In genomic region chr10:99524273-99525212, GRCm38 (mm10) we compare ENCODE assay signal across 8 mouse cellular contexts.
A peak's percentile ranks its signal among the peaks of the same experiment; 100 is the strongest.
DNase-seq lines count a peak whose midpoint lies in the region; ATAC-seq and TF ChIP-seq lines count a peak whose summit lies in the region.

No protein-coding gene starts in this region.

- peak; percentile 70; the same call in 1 of the 2 replicates for ATAC-seq in lung, embryonic 15.5 days (ENCODE audit: borderline replicate concordance, extremely low read depth, low FRiP score, low TSS enrichment)
- 0 out of 2 replicates have a peak, but pooled peaks have one; percentile 36 for ATAC-seq in intestine, embryonic 16.5 days
- no peak for ATAC-seq in liver, postnatal 0 days

- peak overlapping the region; percentile 8; the same call in 1 of the 2 replicates for H3K4me3 ChIP-seq in lung, embryonic 15.5 days
- H3K4me3 ChIP-seq in intestine, embryonic 16.5 days (ENCODE audit: low read length) = no peak overlapping the region
- no peak overlapping the region for H3K4me3 ChIP-seq in liver, postnatal 0 days (ENCODE audit: low read depth, low read length)

- no peaks in the 10 kb centered on the region for H3K27me3 ChIP-seq in lung, embryonic 15.5 days
- H3K27me3 ChIP-seq in intestine, embryonic 16.5 days (replicated peaks; ENCODE audit: control insufficient read depth, insufficient read depth, low read length) = no peaks in the 10 kb centered on the region
- no peaks in the 10 kb centered on the region for H3K27me3 ChIP-seq in liver, postnatal 0 days (ENCODE audit: insufficient read depth, low read length)

- no peak for TF ChIP-seq EP300 in liver, postnatal 0 days (IDR thresholded peaks at IDR 0.05; ENCODE audit: low read depth)

- DNase-seq in lung, adult 18-20 months = no peak
- DNase-seq in heart, adult 18-20 months = peak; percentile 38 to 45
- no peak for DNase-seq in liver, postnatal 0 days
- peak; percentile 28 for DNase-seq in right cerebral cortex, postnatal 14 days
- no peak for DNase-seq in thymus, adult 18-20 months
- DNase-seq in spleen, postnatal 14 days (ENCODE audit: low spot score in 2 of 2) = no peak

- H3K36me3 ChIP-seq in lung, embryonic 15.5 days = no peaks in the 10 kb centered on the region
- H3K36me3 ChIP-seq in intestine, embryonic 16.5 days (ENCODE audit: control insufficient read depth, insufficient read depth, low read length) = no peaks in the 10 kb centered on the region
- H3K36me3 ChIP-seq in liver, postnatal 0 days (replicated peaks; ENCODE audit: insufficient read depth, low read length) = no peaks in the 10 kb centered on the region

- H3K4me1 ChIP-seq in lung, embryonic 15.5 days = peaks cover 14% of the 10 kb centered on the region
- peaks cover 3% of the 10 kb centered on the region; the same call in 1 of the 2 replicates for H3K4me1 ChIP-seq in intestine, embryonic 16.5 days (ENCODE audit: control insufficient read depth, insufficient read depth, low read length)
- peaks cover 3% of the 10 kb centered on the region; the same call in 1 of the 2 replicates for H3K4me1 ChIP-seq in liver, postnatal 0 days (ENCODE audit: insufficient read depth)

- no peaks in the 10 kb centered on the region for H3K9me3 ChIP-seq in lung, embryonic 15.5 days
- no peaks in the 10 kb centered on the region for H3K9me3 ChIP-seq in intestine, embryonic 16.5 days (ENCODE audit: control insufficient read depth, low read length)
- H3K9me3 ChIP-seq in liver, postnatal 0 days (ENCODE audit: low read length) = no peaks in the 10 kb centered on the region

- 11% methylated on average over 20 of the region's 20 CpGs for WGBS in lung, embryonic 15.5 days
- WGBS in intestine, embryonic 16.5 days = 23% methylated on average over 20 of the region's 20 CpGs
- WGBS in liver, postnatal 0 days (ENCODE audit: insufficient replicate concordance) = 45% methylated on average over 20 of the region's 20 CpGs

- TF ChIP-seq CTCF in liver, postnatal 0 days (IDR thresholded peaks at IDR 0.05; ENCODE audit: low read depth) = no peak

- peak overlapping the region; percentile 51 for H3K4me2 ChIP-seq in lung, embryonic 15.5 days
- H3K4me2 ChIP-seq in intestine, embryonic 16.5 days (ENCODE audit: low read depth, low read length) = peak overlapping the region; percentile 37
- H3K4me2 ChIP-seq in liver, postnatal 0 days (ENCODE audit: low read depth, low read length) = no peak overlapping the region

- no peak overlapping the region for H3K9ac ChIP-seq in lung, embryonic 15.5 days
- no peak overlapping the region for H3K9ac ChIP-seq in intestine, embryonic 16.5 days (ENCODE audit: low read depth, low read length)
- H3K9ac ChIP-seq in liver, postnatal 0 days (replicated peaks) = no peak overlapping the region

- peak overlapping the region; percentile 59 for H3K27ac ChIP-seq in lung, embryonic 15.5 days
- no peak overlapping the region for H3K27ac ChIP-seq in intestine, embryonic 16.5 days (ENCODE audit: low read length)
- H3K27ac ChIP-seq in liver, postnatal 0 days (ENCODE audit: low read depth) = 0 out of 2 replicates have a peak overlapping the region, but pooled peaks have one; percentile 3

Comparison
In these comparisons a context has a peak if more than half of its experiments do, and no peak if none do; other contexts are left out.
1. DNase-seq: peak in heart, adult 18-20 months (2 of 2) and right cerebral cortex, postnatal 14 days (single experiment); none in lung, adult 18-20 months (0 of 2), liver, postnatal 0 days (single experiment), thymus, adult 18-20 months (0 of 2) and spleen, postnatal 14 days (0 of 2).